Mouse (Mus musculus) ovary, postnatal 10 days (tissue): ENCODE measurements at regions not wholly inside any gene's neighbourhood (a gene's known extent, or its start where the extent isn't known, plus 50 kb on each side); places are given as distances from the start of the nearest gene placed in this dataset.

ENCODE experiments used
- DNase-seq: peaks from one replicate; pipeline ENCODE4 v3.0.0; 2022; ENCODE audit warnings: low spot score

GRCm38 (mm10) chr12:109892834-109893233, 292.7 kb upstream of the Rtl1 start:
- no peak for DNase-seq

- no peak for DNase-seq
These were observed 293.5 kb upstream of the Rtl1 start for GRCm38 (mm10) chr12:109893657-109894056.

DNA sequence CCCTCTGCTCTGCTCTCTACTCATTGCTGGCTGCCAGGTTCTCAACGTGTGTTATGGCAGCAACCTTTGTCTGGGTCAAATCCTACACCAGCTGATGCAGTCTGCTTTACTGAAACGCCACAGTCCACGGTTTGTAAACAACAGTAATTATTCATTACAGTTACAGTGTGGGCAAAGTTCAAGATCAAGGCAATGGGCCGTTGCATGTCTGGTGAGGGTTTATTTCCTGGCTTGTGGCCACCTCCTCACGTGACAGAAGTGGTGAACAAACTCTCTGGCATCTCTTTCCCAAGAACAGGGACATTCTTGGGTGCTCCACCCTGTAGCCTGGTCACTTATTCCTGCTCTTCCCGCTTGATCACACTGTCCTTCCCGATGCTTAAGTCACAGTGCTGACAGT, 295.3 kb upstream of the Rtl1 start:
- DNase-seq = no peak

- no peak for DNase-seq
These were observed 296.3 kb upstream of the Rtl1 start for GRCm38 (mm10) chr12:109896397-109896796.

GRCm38 (mm10) chr12:109896906-109897305, 296.8 kb upstream of the Rtl1 start:
- no peak for DNase-seq

DNA sequence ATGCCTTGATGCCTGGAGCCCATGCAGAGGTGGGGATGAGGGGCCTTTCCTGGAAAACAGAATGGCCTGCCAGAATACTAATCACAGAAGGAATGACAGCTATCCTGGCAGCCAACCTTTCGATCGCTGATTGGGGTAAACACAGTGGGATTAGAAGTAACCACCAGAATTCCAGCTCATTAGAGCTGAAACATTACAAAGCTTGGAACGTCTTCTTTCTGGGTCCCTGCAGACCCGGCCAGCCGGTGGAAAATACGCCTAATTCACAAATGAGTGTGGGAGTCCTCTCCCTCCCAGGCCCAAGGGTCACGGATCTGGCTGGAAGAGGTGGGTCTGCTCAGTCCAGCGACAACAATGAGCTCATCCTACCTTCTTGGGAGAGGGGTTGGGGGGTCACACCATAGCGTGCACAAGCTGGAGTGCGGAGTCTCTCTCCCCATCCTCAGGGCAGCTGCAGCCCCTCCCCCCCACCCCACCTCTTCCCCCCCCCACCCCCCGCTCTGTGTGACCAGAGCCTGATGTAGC, 297.8 kb upstream of the Rtl1 start:
- no peak for DNase-seq

DNA sequence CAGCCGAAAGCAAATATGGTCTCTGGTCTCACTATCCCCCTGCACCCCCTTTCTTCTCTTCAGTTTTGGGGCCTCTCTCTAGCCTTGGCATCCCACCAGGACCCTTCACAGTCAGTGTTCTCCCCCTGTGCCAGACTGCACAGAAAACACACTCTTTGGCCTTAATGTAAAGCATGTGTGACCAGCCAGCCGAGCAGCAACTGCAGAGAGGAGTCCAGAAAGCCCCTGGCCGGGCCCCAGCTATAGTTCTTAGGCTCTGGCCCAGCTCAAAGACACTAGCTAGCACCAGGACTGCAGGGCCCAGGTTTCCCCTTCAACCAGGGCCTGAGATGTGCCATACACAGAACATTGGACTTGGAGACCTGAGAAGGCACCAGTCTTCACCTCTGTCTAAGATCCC, 299.3 kb upstream of the Rtl1 start:
- no peak for DNase-seq

DNA sequence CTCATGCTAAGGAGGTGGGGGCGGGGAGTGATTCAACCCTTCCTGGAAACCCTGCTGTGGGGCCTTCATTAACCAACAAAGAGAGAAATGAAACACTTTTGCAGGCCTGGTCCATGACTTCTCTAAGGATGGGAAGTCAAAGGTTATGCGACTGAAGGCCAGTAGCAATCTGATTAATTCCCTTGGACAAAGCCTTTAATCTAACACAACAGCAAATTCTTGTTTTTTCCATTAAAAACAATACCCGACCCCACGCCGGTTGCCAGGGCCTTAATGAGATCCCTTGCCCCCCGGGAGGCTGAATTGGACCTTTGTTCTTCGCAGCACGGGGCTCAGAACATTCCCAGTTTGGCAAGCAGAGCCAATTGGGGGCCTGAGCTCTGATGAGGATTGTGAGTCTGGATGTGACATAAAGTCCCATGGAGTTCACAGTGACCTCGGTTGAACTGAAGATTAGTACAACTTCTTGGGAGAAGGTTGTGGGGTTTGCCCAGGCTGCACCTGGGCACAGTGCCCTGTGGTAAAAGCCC, 310.9 kb upstream of the Rtl1 start:
- no peak for DNase-seq

- DNase-seq = no peak
These were observed 311.4 kb upstream of the Rtl1 start for GRCm38 (mm10) chr12:109911506-109911905.

DNA sequence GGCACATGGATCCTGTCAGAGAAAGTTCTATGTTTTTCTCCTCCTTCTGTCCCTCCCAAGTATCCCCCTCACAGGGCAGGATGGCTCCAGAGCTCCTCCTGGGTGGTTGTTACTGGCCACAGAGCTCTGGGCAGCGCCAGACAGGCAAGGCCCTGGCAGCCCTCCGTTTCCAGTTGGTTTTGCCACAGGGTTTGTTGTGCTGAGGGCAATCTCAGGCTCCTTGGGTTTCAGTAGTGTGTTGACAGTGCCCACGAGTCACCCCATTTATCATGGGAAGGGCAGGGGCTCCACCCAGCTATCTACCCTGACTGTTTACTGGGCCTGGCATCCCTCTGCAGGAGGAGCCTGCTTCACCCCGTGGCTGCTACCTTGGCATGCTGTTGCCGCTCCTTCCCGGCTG, 317.6 kb upstream of the Rtl1 start:
- no peak for DNase-seq

DNA sequence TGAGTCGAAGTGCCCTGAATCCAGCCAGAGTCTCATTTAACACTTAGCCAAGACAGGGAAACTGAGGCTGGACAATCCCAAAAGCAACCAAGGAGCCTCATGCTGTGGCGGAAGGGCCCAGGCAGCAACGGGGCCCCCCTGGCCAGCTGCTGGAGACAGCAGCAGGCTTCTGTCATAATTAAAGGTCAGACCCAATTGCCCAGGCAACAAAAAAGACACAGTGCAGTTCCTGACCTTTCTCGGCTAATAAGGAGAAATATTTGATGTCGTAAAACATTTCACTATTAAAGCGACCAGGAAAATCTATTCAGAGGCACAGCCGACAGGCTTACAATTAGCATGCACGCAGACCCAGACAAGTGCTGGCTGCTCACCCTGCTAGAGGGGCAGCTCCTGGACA, 318.8 kb upstream of the Rtl1 start:
- DNase-seq = no peak

DNA sequence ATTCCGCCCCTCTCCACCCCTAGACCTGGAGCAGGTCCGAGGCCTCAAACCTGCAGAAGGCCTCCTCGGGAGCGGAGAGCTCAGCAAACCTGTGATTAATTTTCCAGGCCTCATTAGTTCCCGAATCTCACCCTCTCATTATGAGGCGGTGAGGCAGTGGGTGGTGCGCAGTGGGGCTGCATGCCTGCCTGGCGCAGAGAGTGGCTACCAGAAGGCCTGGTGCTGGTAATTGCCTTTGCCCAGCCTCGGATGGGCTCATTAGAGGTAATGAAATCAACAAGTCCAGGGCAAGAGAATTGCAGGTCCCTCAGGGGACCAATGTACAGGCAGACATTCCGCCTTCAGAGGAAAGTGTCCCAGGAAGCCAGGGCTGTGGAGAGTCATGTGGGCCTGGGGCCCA, 322.0 kb upstream of the Rtl1 start:
- no peak for DNase-seq

DNA sequence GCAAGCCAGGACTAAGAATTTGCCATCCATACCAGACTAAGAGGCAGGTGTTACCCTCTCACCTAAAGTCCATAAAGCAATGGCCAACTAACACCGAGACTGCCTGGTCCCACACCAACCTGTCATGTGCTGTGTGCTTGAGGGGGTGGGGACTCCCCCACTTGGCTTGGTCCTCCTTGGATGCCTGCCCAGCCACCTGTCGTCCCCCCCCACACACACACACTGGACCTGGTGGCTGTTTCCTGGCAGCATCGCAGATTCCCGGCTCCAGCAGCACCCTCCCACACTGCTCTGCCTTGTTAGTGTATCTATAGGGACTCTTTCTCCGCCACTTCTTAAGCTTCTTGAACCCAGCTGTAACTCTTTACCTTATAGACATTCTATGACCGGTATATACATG, 325.7 kb upstream of the Rtl1 start:
- no peak for DNase-seq

- DNase-seq = no peak
These were observed 326.5 kb upstream of the Rtl1 start for GRCm38 (mm10) chr12:109926643-109927042.

GRCm38 (mm10) chr12:109946179-109946578, 332.7 kb upstream of the Dio3 start:
- no peak for DNase-seq

- no peak for DNase-seq
These were observed 331.9 kb upstream of the Dio3 start for GRCm38 (mm10) chr12:109946936-109947335.

GRCm38 (mm10) chr12:109947886-109948433, 330.9 kb upstream of the Dio3 start:
- DNase-seq = no peak

DNA sequence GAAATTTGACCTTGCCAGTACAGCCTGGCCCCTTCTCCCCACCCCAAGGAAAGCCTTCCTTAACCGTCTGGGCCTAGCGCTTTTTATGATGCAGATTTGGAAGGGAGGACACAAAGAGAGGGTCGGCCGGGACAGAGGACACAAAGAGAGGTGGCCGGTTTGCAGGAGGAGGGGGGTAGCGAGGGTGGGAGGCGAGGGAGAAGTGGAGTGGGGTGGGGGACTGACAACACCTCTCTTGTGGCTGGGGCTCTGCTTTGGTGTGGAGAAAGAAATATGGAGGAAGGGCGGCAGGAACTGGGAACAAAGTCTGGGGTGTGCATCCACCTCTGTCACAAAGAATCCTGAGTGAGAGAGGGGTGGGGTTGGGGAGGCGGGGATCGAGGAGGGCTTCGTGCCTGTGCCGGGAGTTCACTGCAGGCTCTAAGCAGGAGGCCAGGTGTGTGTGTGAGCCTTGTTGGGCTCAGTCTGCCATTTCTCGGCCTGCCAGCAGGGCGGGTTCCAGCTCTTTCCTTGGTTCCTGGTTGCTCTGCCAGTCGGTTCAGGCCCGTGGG, 330.4 kb upstream of the Dio3 start:
- DNase-seq = no peak

GRCm38 (mm10) chr12:109949231-109949965, 329.5 kb upstream of the Dio3 start:
- DNase-seq = no peak

DNA sequence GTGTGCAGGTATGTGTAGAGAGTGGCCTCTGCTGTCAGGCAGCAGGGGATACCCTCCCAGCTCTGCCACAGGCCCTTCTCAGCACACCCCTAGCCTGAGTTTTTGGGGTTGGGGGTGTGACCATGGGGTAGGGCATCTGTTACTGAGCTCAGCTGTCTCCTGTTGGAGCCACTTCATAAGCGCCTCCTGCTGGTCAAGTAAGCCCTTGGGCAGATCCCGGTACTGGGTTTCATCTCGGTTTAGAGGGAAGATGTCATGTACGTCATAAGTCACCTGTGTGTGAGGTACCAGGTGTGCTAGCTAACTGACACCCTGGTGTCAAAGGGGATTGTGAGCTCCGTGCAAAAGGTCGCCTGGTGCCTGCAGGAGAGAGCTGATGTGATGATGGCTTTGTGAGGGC, 328.2 kb upstream of the Dio3 start:
- no peak for DNase-seq

- no peak for DNase-seq
These were observed 327.4 kb upstream of the Dio3 start for GRCm38 (mm10) chr12:109951473-109951872.

- no peak for DNase-seq
These were observed 326.9 kb upstream of the Dio3 start for GRCm38 (mm10) chr12:109951884-109952456.

DNA sequence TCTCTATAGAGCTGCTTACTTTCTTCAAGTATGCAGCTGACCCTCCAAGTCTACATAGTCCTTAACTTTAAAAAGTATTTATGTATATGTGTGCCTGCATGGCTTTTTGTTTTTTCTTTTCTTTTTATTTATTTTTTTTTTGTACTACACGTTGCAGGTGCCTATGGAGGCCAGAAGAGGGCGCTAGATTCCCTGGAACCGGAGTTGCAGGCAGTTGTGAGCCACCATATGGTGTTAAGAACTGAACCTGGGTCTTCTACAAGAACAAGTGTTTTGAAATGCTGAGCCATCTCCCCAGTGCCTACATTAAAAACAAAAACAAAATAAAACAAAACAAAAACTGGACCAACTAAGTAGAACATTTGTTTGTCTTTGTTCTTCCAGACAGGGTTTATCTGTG, 325.9 kb upstream of the Dio3 start:
- no peak for DNase-seq
